Mouse (Mus musculus) hindbrain, postnatal 0 days (tissue): ENCODE measurements at regions not wholly inside any gene's neighbourhood (a gene's known extent, or its start where the extent isn't known, plus 50 kb on each side); places are given as distances from the start of the nearest gene placed in this dataset.

Experiments used
- ATAC-seq: fragments of 200-750 bp; cut with Nextera tagmentation; 2 replicates; pipeline ENCODE4 v1.8.0; 2017; ENCODE audit warnings: mild to moderate bottlenecking, moderate TSS enrichment, moderate library complexity
- DNase-seq: peaks from one replicate; pipeline ENCODE4 v3.0.0-alpha.2; 2015; ENCODE audit warnings: low spot score
- H3K27ac ChIP-seq: fragments of 300-500 bp; sonication (generic); 2 replicates; pipeline ENCODE4 v1.5.1; 2014; ENCODE audit warnings: mild to moderate bottlenecking
- H3K27me3 ChIP-seq: fragments of 300-500 bp; sonication (generic); 2 replicates; pipeline ENCODE4 v1.6.1; 2014; ENCODE audit warnings: low read length, mixed read lengths; ENCODE audit not compliant: insufficient read depth
- H3K36me3 ChIP-seq: fragments of 300-500 bp; sonication (generic); 2 replicates; pipeline ENCODE4 v1.6.1; 2014; ENCODE audit warnings: low read length, mixed read lengths; ENCODE audit not compliant: insufficient read depth
- H3K4me1 ChIP-seq: fragments of 300-500 bp; sonication (generic); 2 replicates; pipeline ENCODE4 v1.6.1; 2014; ENCODE audit warnings: antibody characterized with exemption, low read length, mixed read lengths; ENCODE audit not compliant: insufficient read depth
- H3K4me2 ChIP-seq: fragments of 300-500 bp; sonication (generic); 2 replicates; pipeline ENCODE4 v1.6.1; 2014; ENCODE audit warnings: low read depth, mild to moderate bottlenecking, low read length, moderate library complexity, mixed read lengths
- H3K4me3 ChIP-seq: fragments of 300-500 bp; sonication (generic); 2 replicates; pipeline ENCODE4 v1.5.1; 2014; ENCODE audit warnings: low read length
- H3K9ac ChIP-seq: fragments of 300-500 bp; sonication (generic); replicated peaks from 2 replicates; pipeline ENCODE4 v1.6.1; 2014; ENCODE audit warnings: mild to moderate bottlenecking, low read length, moderate library complexity, mixed read lengths
- H3K9me3 ChIP-seq: fragments of 300-500 bp; sonication (generic); 2 replicates; pipeline ENCODE4 v1.6.1; 2016; ENCODE audit warnings: low read length, mixed read lengths
- CTCF ChIP-seq: IDR thresholded peaks from 2 replicates; pipeline ENCODE4 v1.5.1; 2016; ENCODE audit warnings: antibody characterized with exemption, control low read depth, low read depth
- WGBS: fragments of 180-500 bp; shearing (Covaris S2); extraction: QIAGEN DNeasy Blood & Tissue Kit; methylation state at CpG from one replicate; pipeline ENCODE4 v1.1.7; 2014; 5-methylcytosine and 5-hydroxymethylcytosine counted together

GRCm38 (mm10) chr5:69678770-69679169 is 86.6 kb upstream of the Gnpda2 start:
- WGBS: 84% methylated on average over 3 of the region's 3 CpGs
- H3K36me3 ChIP-seq: no peaks in the 10 kb centered on the region
- no peak overlapping the region for H3K27ac ChIP-seq
- H3K4me1 ChIP-seq: no peaks in the 10 kb centered on the region
- H3K9me3 ChIP-seq: no peaks in the 10 kb centered on the region
- H3K27me3 ChIP-seq: no peaks in the 10 kb centered on the region
- H3K4me2 ChIP-seq: no peak overlapping the region
- ATAC-seq (no peak), DNase-seq (no peak)
- TF ChIP-seq CTCF: no peak
- no peak overlapping the region for H3K4me3 ChIP-seq
- H3K9ac ChIP-seq: no peak overlapping the region

- no peak overlapping the region for H3K4me3 ChIP-seq
- H3K4me2 ChIP-seq: no peak overlapping the region
- no peaks in the 10 kb centered on the region for H3K27me3 ChIP-seq
- no peaks in the 10 kb centered on the region for H3K9me3 ChIP-seq
- H3K36me3 ChIP-seq: no peaks in the 10 kb centered on the region
- no peak overlapping the region for H3K9ac ChIP-seq
- TF ChIP-seq CTCF: no peak
- H3K4me1 ChIP-seq: no peaks in the 10 kb centered on the region
- ATAC-seq (no peak), DNase-seq (no peak)
- 77% methylated on average over 3 of the region's 3 CpGs for WGBS
- no peak overlapping the region for H3K27ac ChIP-seq
Measured at GRCm38 (mm10) chr5:69678268-69678667, 86.1 kb upstream of the Gnpda2 start.

GRCm38 (mm10) chr5:69665555-69665954 is 73.4 kb upstream of the Gnpda2 start:
- no peak overlapping the region for H3K4me3 ChIP-seq
- no peak for TF ChIP-seq CTCF
- peak; percentile 63 for DNase-seq
- H3K36me3 ChIP-seq: no peaks in the 10 kb centered on the region
- no peaks in the 10 kb centered on the region for H3K27me3 ChIP-seq
- H3K4me1 ChIP-seq: no peaks in the 10 kb centered on the region
- H3K9me3 ChIP-seq: no peaks in the 10 kb centered on the region
- no peak overlapping the region for H3K27ac ChIP-seq
- 20% methylated on average over 2 of the region's 2 CpGs for WGBS
- no peak overlapping the region for H3K9ac ChIP-seq
- no peak overlapping the region for H3K4me2 ChIP-seq
- no peak for ATAC-seq

GRCm38 (mm10) chr5:69663961-69664360 is 71.8 kb upstream of the Gnpda2 start:
- H3K4me2 ChIP-seq: no peak overlapping the region
- H3K9ac ChIP-seq: no peak overlapping the region
- H3K36me3 ChIP-seq: no peaks in the 10 kb centered on the region
- no peaks in the 10 kb centered on the region for H3K27me3 ChIP-seq
- no peak for TF ChIP-seq CTCF
- H3K4me3 ChIP-seq: no peak overlapping the region
- no peak overlapping the region for H3K27ac ChIP-seq
- DNase-seq (no peak), ATAC-seq (no peak)
- 55% methylated on average over 3 of the region's 3 CpGs for WGBS
- no peaks in the 10 kb centered on the region for H3K4me1 ChIP-seq
- H3K9me3 ChIP-seq: no peaks in the 10 kb centered on the region
